Mouse (Mus musculus) stomach, postnatal 0 days (tissue): ENCODE data around the gene Scube3.

Experiments
- CTCF ChIP-seq: IDR thresholded peaks from 2 replicates; pipeline ENCODE4 v1.5.1; 2016; ENCODE audit warnings: antibody characterized with exemption, low read depth, mild to moderate bottlenecking, moderate library complexity
- EP300 ChIP-seq: optimal IDR thresholded peaks from 2 replicates; pipeline ENCODE3; 2016; ENCODE audit warnings: antibody characterized with exemption

DNA sequence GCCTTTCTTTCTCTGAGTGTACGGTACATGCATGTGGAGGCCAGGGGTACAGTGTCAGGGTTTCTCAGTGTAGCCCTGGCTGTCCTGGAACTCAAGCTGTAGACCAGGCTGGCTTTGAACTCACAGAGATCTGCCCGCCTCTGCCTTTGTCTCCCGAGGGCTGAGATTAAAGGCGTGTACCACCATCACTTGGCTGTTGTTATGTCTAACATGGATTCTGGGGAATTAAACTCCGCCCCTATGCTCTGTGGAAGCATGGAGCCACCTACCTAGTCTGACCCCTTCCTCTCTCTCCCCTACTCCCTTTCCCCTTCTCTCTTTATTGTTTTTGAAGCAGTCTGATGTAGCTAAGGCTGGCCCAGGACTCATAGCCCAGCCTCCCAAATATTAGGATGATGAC, 12.1 kb upstream of the Scube3 start:
- TF ChIP-seq CTCF (no peak), EP300 (no peak)
